Mouse (Mus musculus) olfactory bulb, adult 2 months (tissue): ENCODE measurements at regions not wholly inside any gene's neighbourhood (a gene's known extent, or its start where the extent isn't known, plus 50 kb on each side); places are given as distances from the start of the nearest gene placed in this dataset.

Source experiments
- H3K27ac ChIP-seq: fragments of 200-500 bp; 2 replicates; pipeline ENCODE4 v1.5.1; 2012; ENCODE audit warnings: low read depth, low read length; ENCODE audit not compliant: insufficient read depth
- H3K4me1 ChIP-seq: fragments of 200-500 bp; 2 replicates; pipeline ENCODE4 v1.6.1; 2012; ENCODE audit warnings: low read length; ENCODE audit not compliant: control insufficient read depth, insufficient read depth
- H3K4me3 ChIP-seq: fragments of 200-500 bp; 2 replicates; pipeline ENCODE4 v1.5.1; 2012; ENCODE audit warnings: mild to moderate bottlenecking, low read depth, low read length, moderate library complexity; ENCODE audit not compliant: insufficient read depth
- CTCF ChIP-seq: fragments of 200-500 bp; IDR thresholded peaks from 2 replicates; pipeline ENCODE4 v1.5.1; 2012; ENCODE audit warnings: low read depth, mild to moderate bottlenecking, low read length, moderate library complexity; ENCODE audit not compliant: insufficient read depth
- POLR2A ChIP-seq: fragments of 200-500 bp; IDR thresholded peaks from 2 replicates; pipeline ENCODE4 v1.6.1; 2012; ENCODE audit warnings: mild to moderate bottlenecking, low read depth, low read length, moderate library complexity; ENCODE audit not compliant: insufficient read depth
- WGBS: fragments of 180-500 bp; shearing (Covaris S2); methylation state at CpG from one replicate; pipeline ENCODE4 v1.1.7; 2018; 5-methylcytosine and 5-hydroxymethylcytosine counted together

DNA sequence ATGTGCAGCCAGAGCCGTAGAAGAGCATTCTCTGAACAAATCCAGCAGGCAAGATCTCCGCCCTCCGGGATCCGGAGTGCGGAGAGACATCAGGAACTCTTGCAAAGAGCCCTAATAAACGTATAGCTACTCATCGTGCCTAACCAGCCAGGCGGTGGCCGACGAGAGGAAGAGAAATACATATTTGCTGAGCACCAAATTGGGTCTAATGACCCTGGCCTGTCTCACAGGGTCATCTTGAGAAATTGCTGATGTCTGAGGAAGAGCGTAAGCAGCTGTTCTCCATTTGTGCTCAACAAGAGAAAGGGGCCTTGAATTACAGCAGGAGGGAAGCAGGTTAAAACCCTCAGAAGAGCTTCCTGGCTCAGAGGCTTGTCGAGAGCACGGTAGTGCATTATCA, 92.8 kb upstream of the Zfp703 start:
- Histone ChIP-seq H3K4me3 (no peak overlapping the region), H3K4me1 (peaks cover under 1% of the 10 kb centered on the region; the same call in 1 of the 2 replicates), H3K27ac (no peak overlapping the region)
- WGBS = 85% methylated on average over 13 of the region's 13 CpGs
- TF ChIP-seq CTCF (no peak), POLR2A (no peak)

DNA sequence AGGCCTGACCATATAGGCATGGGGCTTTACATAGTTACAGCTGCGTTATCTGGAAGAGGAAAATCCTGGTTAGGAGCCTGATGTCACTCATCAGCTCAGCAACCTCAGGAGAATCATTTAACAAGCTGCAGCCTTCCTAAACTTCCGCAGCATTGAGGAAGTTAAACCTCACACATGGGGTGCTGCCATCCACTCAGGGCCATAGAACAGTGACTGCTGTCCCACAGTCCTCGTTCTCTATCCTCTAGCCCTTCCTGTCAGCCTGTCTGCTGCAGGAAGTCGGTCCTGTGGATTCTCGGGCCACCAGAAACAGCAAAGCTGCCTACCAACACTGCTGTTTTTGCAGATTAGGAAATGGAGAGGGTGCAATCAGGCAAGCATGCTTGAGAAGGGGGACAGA, 91.8 kb upstream of the Zfp703 start:
- WGBS = 89% methylated on average over 5 of the region's 5 CpGs
- H3K4me3 ChIP-seq = no peak overlapping the region
- TF ChIP-seq CTCF (no peak), POLR2A (no peak)
- no peak overlapping the region for H3K27ac ChIP-seq
- H3K4me1 ChIP-seq = no peaks in the 10 kb centered on the region

DNA sequence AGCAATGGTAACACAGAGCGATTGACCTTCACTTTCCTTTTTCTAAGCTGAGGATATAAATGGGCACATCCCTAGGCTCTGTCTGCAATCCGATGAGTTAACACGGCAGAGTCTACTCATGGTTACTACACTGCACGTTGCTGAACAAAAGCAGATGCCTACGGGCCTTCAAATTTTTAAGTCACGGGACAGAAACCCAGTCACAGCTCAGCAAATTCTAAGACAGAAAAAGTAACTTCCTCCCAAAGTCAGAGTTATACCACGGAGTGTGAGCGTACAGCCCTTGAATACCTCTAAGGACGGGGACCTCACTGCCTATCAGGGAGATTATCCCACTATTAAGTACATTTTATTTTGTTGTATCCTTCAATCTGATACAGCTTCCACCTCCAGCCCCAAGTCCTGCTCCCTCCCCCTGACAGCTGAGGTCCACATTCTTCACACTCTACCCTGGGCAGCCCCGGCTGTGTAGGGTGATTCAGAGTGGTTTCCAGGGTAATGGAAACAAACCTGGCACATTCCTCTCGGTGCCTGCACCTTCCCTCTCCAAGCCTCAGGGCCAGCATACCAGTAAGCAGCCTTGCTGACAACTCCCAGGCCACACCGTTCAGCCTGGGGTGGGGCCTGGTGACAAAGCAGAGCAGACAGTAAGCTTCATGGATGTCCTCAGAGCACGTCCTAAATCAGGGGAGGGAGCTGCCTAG, 90.2 kb upstream of the Zfp703 start:
- H3K4me1 ChIP-seq = peaks cover 2% of the 10 kb centered on the region; the same call in 1 of the 2 replicates
- TF ChIP-seq CTCF (no peak), POLR2A (no peak)
- H3K27ac ChIP-seq = no peak overlapping the region
- no peak overlapping the region for H3K4me3 ChIP-seq
- 83% methylated on average over 13 of the region's 13 CpGs for WGBS

DNA sequence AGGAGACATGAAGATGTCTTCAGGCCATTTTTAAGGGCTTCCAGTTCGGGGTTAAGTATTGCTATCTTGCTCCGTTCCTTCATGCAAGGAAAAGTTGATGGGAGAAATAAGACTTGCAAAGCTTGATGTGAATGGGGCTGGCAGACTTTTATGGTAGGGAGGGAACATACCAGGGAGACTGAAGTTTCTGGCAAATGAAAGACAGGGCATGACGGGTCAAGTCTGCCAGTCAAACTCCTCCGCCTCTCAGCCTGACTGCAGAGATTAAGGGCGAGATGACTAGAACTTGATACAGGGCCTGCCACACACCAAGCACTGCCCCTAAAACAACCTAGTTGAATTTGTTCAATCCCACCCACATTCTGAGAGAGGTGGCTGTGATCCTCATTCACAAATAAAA, 89.6 kb upstream of the Zfp703 start:
- no peak for TF ChIP-seq POLR2A
- no peak for TF ChIP-seq CTCF
- Histone ChIP-seq H3K4me3 (no peak overlapping the region), H3K27ac (no peak overlapping the region), H3K4me1 (peaks cover 3% of the 10 kb centered on the region; the same call in 1 of the 2 replicates)
- 87% methylated on average over 5 of the region's 5 CpGs for WGBS

DNA sequence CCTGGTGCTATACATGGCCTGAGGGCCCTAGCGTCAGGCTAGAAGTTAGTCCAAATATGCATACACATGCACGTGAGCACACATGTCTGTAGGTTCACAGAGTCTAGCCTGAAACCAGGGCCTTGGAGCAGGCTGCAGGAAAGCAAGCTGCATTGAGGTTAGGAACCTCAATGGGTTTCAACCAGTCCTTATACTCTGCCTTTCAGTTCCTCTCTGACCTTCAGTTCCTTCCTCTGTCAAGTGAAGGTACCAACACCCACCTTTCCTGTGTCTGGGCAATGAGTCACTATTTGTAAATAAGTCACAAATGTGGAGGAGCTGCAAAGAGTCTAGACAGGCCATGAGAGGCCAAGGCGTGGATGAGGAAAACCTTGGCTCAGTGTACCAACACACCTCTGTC, 89.1 kb upstream of the Zfp703 start:
- 89% methylated on average over 3 of the region's 3 CpGs for WGBS
- TF ChIP-seq POLR2A = no peak
- TF ChIP-seq CTCF = no peak
- Histone ChIP-seq H3K27ac (no peak overlapping the region), H3K4me3 (no peak overlapping the region), H3K4me1 (peaks cover 3% of the 10 kb centered on the region; the same call in 1 of the 2 replicates)

DNA sequence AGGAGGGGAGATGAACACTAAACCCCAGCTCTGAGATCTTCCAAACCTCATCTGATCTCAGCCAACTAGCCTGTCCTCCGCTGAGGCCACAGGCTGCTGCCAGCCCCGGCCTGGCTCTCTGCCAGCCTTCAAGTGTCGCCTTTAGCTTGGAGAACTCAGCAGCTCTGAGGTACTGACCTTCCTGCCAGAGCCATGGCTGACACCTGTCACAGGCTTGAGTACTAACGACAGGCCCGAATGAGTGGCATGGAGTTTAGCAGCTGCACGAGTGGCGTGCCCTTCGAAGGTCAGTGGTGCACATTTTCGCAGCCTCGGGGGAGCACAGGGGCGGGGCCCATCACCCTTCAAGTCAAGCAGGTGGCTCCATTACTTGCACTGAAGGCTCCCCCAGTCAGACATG, 85.2 kb upstream of the Zfp703 start:
- TF ChIP-seq POLR2A = no peak
- no peak for TF ChIP-seq CTCF

DNA sequence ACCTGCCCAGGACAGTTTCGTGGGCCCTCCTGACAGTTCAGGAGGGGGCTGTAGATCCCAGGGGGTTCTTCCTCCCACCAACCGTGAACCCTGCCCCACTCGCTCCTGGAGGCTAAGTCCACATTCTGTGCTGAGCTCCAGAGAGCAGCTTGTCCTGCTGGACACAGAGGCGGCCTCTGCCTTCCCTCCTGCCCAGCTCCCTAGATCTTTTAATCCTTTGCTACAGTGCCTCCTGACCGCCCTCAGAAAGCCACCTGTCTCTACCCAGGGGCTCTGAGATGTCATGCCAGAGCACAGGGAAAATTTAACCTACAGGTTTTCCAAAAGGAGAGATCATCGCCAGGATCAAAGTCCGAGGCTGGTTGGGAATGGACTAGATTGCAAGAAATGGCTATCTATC, 84.7 kb upstream of the Zfp703 start:
- WGBS = 94% methylated on average over 7 of the region's 7 CpGs

More for the DNA sequence above, 85.2 kb upstream of the Zfp703 start:
- H3K27ac ChIP-seq = no peak overlapping the region
- WGBS = 60% methylated on average over 11 of the region's 11 CpGs
- no peak overlapping the region for H3K4me3 ChIP-seq
- H3K4me1 ChIP-seq = peaks cover 3% of the 10 kb centered on the region; the same call in 1 of the 2 replicates

DNA sequence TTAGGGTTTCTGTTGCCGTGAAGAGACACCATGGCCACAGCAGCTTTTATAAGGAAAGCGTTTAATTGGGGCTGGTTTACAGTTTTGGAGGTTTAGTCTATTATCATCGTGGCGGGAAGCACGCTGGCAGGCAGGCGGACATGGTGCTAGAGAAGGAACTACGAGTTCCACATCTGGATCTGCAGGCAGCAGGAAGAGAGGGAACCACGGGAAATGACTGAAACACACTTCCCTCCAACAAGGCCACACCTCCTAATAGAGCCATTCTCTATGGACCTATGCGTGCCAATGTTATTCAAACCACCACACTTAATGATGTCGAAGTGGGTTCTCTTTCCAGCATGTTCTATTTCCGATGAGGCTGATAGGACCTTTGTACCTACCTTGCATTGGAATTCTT, 81.3 kb upstream of the Zfp703 start:
- TF ChIP-seq CTCF = no peak
- TF ChIP-seq POLR2A = no peak
- Histone ChIP-seq H3K4me3 (no peak overlapping the region), H3K4me1 (peaks cover 3% of the 10 kb centered on the region; the same call in 1 of the 2 replicates), H3K27ac (no peak overlapping the region)
- 84% methylated on average over 11 of the region's 11 CpGs for WGBS

More for the DNA sequence above, 84.7 kb upstream of the Zfp703 start:
- no peak overlapping the region for H3K27ac ChIP-seq
- no peak overlapping the region for H3K4me3 ChIP-seq
- TF ChIP-seq POLR2A (no peak), CTCF (no peak)
- peaks cover 3% of the 10 kb centered on the region; the same call in 1 of the 2 replicates for H3K4me1 ChIP-seq

DNA sequence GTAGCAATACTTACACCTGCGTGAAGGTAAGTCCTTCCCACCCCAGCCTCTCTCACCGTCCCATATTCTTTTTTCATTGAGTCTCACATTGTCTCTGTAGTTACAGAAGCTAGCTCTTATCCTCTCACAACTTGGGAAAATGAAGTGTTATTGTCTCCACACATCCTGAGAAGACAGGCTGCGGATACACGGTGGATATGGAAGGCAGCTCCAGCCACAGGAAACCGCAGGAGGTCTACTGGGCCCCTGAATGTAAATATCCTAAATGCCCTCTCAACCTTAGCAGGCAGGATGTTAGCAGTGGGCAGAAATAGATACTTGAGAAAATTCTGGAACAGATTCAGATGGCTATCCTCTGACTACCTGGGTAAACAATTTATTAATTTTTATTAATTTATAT, 73.8 kb upstream of the Zfp703 start:
- 83% methylated on average over 5 of the region's 5 CpGs for WGBS
- TF ChIP-seq CTCF (no peak), POLR2A (no peak)
- H3K4me1 ChIP-seq = peaks cover 3% of the 10 kb centered on the region

More for the DNA sequence above, 73.8 kb upstream of the Zfp703 start:
- Histone ChIP-seq H3K27ac (no peak overlapping the region), H3K4me3 (no peak overlapping the region)
